Mouse (Mus musculus): Measurements from ENCODE around the gene Robo1. TPM values are rescaled to one million over a fixed set of nuclear protein-coding genes. Genes with fewer than 3 reads are reported as not detected.

Robo1 gene
- polyA plus RNA-seq, 1 experiment from 2014 or later, result 26.8 TPM

GRCm38 (mm10) chr16:72734234-72734633 is 426.1 kb downstream of the Robo1 start:
- Histone ChIP-seq H3K27ac (ENCODE audit: low read length) (0 out of 2 replicates have a peak overlapping the region, but pooled peaks have one; percentile 25), H3K9ac (ENCODE audit: low read length) (no peak overlapping the region), H3K27me3 (ENCODE audit: control insufficient read depth, insufficient read depth, low read depth, low read length) (no peaks in the 10 kb centered on the region), H3K4me2 (ENCODE audit: low read depth, low read length) (no peak overlapping the region), H3K4me3 (ENCODE audit: low read length) (no peak overlapping the region), H3K36me3 (ENCODE audit: control insufficient read depth, insufficient read depth, low read length) (no peaks in the 10 kb centered on the region), H3K9me3 (ENCODE audit: control insufficient read depth, low read length) (no peaks in the 10 kb centered on the region), H3K4me1 (replicated peaks; ENCODE audit: control insufficient read depth, insufficient read depth, low read length) (peaks cover 6% of the 10 kb centered on the region)
- 75% methylated on average over 5 of the region's 5 CpGs for WGBS
- no peak for ATAC-seq (ENCODE audit: low read depth)

- no peak overlapping the region for H3K4me3 ChIP-seq (ENCODE audit: low read length)
- H3K27ac ChIP-seq (ENCODE audit: low read length), result no peak overlapping the region
- ATAC-seq (ENCODE audit: low read depth), result peak; percentile 80
- peaks cover 6% of the 10 kb centered on the region for H3K4me1 ChIP-seq (replicated peaks; ENCODE audit: control insufficient read depth, insufficient read depth, low read length)
- H3K4me2 ChIP-seq (ENCODE audit: low read depth, low read length), result peak overlapping the region; percentile 28; the same call in 1 of the 2 replicates
- H3K9me3 ChIP-seq (ENCODE audit: control insufficient read depth, low read length), result no peaks in the 10 kb centered on the region
- 24% methylated on average over 11 of the region's 11 CpGs for WGBS
- no peak overlapping the region for H3K9ac ChIP-seq (ENCODE audit: low read length)
- no peaks in the 10 kb centered on the region for H3K36me3 ChIP-seq (ENCODE audit: control insufficient read depth, insufficient read depth, low read length)
- H3K27me3 ChIP-seq (ENCODE audit: control insufficient read depth, insufficient read depth, low read depth, low read length), result no peaks in the 10 kb centered on the region
Observed at GRCm38 (mm10) chr16:72735175-72735574, 427.1 kb downstream of the Robo1 start.

GRCm38 (mm10) chr16:72735588-72735987 is 427.5 kb downstream of the Robo1 start:
- ATAC-seq (ENCODE audit: low read depth), result peak; percentile 27; the same call in 1 of the 2 replicates
- Histone ChIP-seq H3K9me3 (ENCODE audit: control insufficient read depth, low read length) (no peaks in the 10 kb centered on the region), H3K27me3 (ENCODE audit: control insufficient read depth, insufficient read depth, low read depth, low read length) (no peaks in the 10 kb centered on the region), H3K9ac (ENCODE audit: low read length) (no peak overlapping the region), H3K27ac (ENCODE audit: low read length) (no peak overlapping the region), H3K4me1 (replicated peaks; ENCODE audit: control insufficient read depth, insufficient read depth, low read length) (peaks cover 6% of the 10 kb centered on the region), H3K36me3 (ENCODE audit: control insufficient read depth, insufficient read depth, low read length) (no peaks in the 10 kb centered on the region), H3K4me3 (ENCODE audit: low read length) (no peak overlapping the region), H3K4me2 (ENCODE audit: low read depth, low read length) (no peak overlapping the region)
- 69% methylated on average over 3 of the region's 3 CpGs for WGBS

DNA sequence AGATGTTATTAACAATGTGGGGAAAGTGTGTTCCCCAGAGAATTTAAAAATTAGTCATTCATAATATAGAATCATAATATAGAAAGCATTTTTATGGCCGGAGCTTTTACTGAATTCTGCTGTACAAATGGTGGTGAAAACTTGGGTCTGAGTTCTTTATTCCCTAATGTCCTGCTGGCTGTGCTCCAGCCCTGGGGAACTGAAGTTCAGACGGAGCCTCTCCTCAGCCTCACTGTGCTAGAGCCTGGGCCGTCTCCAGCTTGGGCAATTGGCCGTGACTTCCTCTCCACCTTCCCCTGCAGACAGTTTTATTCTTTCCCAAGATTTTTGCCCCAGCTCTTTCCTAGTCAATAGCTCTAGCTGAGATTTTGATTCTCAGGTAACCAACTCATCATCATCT is 429.0 kb downstream of the Robo1 start:
- Histone ChIP-seq H3K4me2 (ENCODE audit: low read depth, low read length) (no peak overlapping the region), H3K9me3 (ENCODE audit: control insufficient read depth, low read length) (no peaks in the 10 kb centered on the region), H3K36me3 (ENCODE audit: control insufficient read depth, insufficient read depth, low read length) (peaks cover 4% of the 10 kb centered on the region), H3K27me3 (ENCODE audit: control insufficient read depth, insufficient read depth, low read depth, low read length) (no peaks in the 10 kb centered on the region), H3K27ac (ENCODE audit: low read length) (0 out of 2 replicates have a peak overlapping the region, but pooled peaks have one; percentile 18), H3K9ac (ENCODE audit: low read length) (no peak overlapping the region), H3K4me1 (replicated peaks; ENCODE audit: control insufficient read depth, insufficient read depth, low read length) (peaks cover 6% of the 10 kb centered on the region), H3K4me3 (ENCODE audit: low read length) (no peak overlapping the region)
- WGBS, result 30% methylated on average over 4 of the region's 4 CpGs
- peak; percentile 60 for ATAC-seq (ENCODE audit: low read depth)

- Histone ChIP-seq H3K4me1 (replicated peaks; ENCODE audit: control insufficient read depth, insufficient read depth, low read length) (peaks cover 6% of the 10 kb centered on the region), H3K27me3 (ENCODE audit: control insufficient read depth, insufficient read depth, low read depth, low read length) (no peaks in the 10 kb centered on the region), H3K36me3 (ENCODE audit: control insufficient read depth, insufficient read depth, low read length) (peaks cover 12% of the 10 kb centered on the region), H3K4me2 (ENCODE audit: low read depth, low read length) (no peak overlapping the region), H3K9me3 (ENCODE audit: control insufficient read depth, low read length) (0 out of 2 replicates have a peak, but pooled peaks cover 4% of the 10 kb centered on the region), H3K9ac (ENCODE audit: low read length) (no peak overlapping the region), H3K27ac (ENCODE audit: low read length) (no peak overlapping the region), H3K4me3 (ENCODE audit: low read length) (no peak overlapping the region)
- 94% methylated on average over 7 of the region's 7 CpGs for WGBS
- no peak for ATAC-seq (ENCODE audit: low read depth)
Observed at GRCm38 (mm10) chr16:72740218-72740617, 432.1 kb downstream of the Robo1 start.

- no peak overlapping the region for H3K4me3 ChIP-seq (ENCODE audit: low read length)
- no peak overlapping the region for H3K27ac ChIP-seq (ENCODE audit: low read length)
- WGBS, result 77% methylated on average over 5 of the region's 5 CpGs
- H3K27me3 ChIP-seq (ENCODE audit: control insufficient read depth, insufficient read depth, low read depth, low read length), result no peaks in the 10 kb centered on the region
- H3K36me3 ChIP-seq (ENCODE audit: control insufficient read depth, insufficient read depth, low read length), result peaks cover 4% of the 10 kb centered on the region; the same call in 1 of the 2 replicates
- no peak overlapping the region for H3K4me2 ChIP-seq (ENCODE audit: low read depth, low read length)
- H3K4me1 ChIP-seq (replicated peaks; ENCODE audit: control insufficient read depth, insufficient read depth, low read length), result no peaks in the 10 kb centered on the region
- ATAC-seq (ENCODE audit: low read depth), result no peak
- H3K9ac ChIP-seq (ENCODE audit: low read length), result no peak overlapping the region
- 0 out of 2 replicates have a peak, but pooled peaks cover 4% of the 10 kb centered on the region for H3K9me3 ChIP-seq (ENCODE audit: control insufficient read depth, low read length)
Observed at GRCm38 (mm10) chr16:72747696-72748095, 439.6 kb downstream of the Robo1 start.

- WGBS, result 84% methylated on average over 9 of the region's 9 CpGs
- ATAC-seq (ENCODE audit: low read depth), result no peak
- no peak overlapping the region for H3K4me2 ChIP-seq (ENCODE audit: low read depth, low read length)
- no peak overlapping the region for H3K9ac ChIP-seq (ENCODE audit: low read length)
- H3K9me3 ChIP-seq (ENCODE audit: control insufficient read depth, low read length), result no peaks in the 10 kb centered on the region
- no peaks in the 10 kb centered on the region for H3K36me3 ChIP-seq (ENCODE audit: control insufficient read depth, insufficient read depth, low read length)
- no peaks in the 10 kb centered on the region for H3K4me1 ChIP-seq (replicated peaks; ENCODE audit: control insufficient read depth, insufficient read depth, low read length)
- H3K27ac ChIP-seq (ENCODE audit: low read length), result no peak overlapping the region
- no peaks in the 10 kb centered on the region for H3K27me3 ChIP-seq (ENCODE audit: control insufficient read depth, insufficient read depth, low read depth, low read length)
- H3K4me3 ChIP-seq (ENCODE audit: low read length), result no peak overlapping the region
Observed at GRCm38 (mm10) chr16:72765128-72765913, 457.2 kb downstream of the Robo1 start.

- H3K27me3 ChIP-seq (ENCODE audit: control insufficient read depth, insufficient read depth, low read depth, low read length), result no peaks in the 10 kb centered on the region
- H3K36me3 ChIP-seq (ENCODE audit: control insufficient read depth, insufficient read depth, low read length), result no peaks in the 10 kb centered on the region
- no peaks in the 10 kb centered on the region for H3K9me3 ChIP-seq (ENCODE audit: control insufficient read depth, low read length)
- no peak for ATAC-seq (ENCODE audit: low read depth)
- H3K4me2 ChIP-seq (ENCODE audit: low read depth, low read length), result no peak overlapping the region
- H3K4me3 ChIP-seq (ENCODE audit: low read length), result no peak overlapping the region
- H3K9ac ChIP-seq (ENCODE audit: low read length), result no peak overlapping the region
- WGBS, result 82% methylated on average over 8 of the region's 8 CpGs
- no peak overlapping the region for H3K27ac ChIP-seq (ENCODE audit: low read length)
- no peaks in the 10 kb centered on the region for H3K4me1 ChIP-seq (replicated peaks; ENCODE audit: control insufficient read depth, insufficient read depth, low read length)
Observed at GRCm38 (mm10) chr16:72769214-72769834, 461.2 kb downstream of the Robo1 start.

GRCm38 (mm10) chr16:72772348-72772747 is 464.2 kb downstream of the Robo1 start:
- WGBS, result 51% methylated on average over 5 of the region's 5 CpGs
- Histone ChIP-seq H3K27me3 (ENCODE audit: control insufficient read depth, insufficient read depth, low read depth, low read length) (no peaks in the 10 kb centered on the region), H3K4me1 (replicated peaks; ENCODE audit: control insufficient read depth, insufficient read depth, low read length) (no peaks in the 10 kb centered on the region), H3K27ac (ENCODE audit: low read length) (no peak overlapping the region), H3K9me3 (ENCODE audit: control insufficient read depth, low read length) (no peaks in the 10 kb centered on the region), H3K9ac (ENCODE audit: low read length) (no peak overlapping the region), H3K4me2 (ENCODE audit: low read depth, low read length) (no peak overlapping the region), H3K36me3 (ENCODE audit: control insufficient read depth, insufficient read depth, low read length) (no peaks in the 10 kb centered on the region), H3K4me3 (ENCODE audit: low read length) (no peak overlapping the region)
- no peak for ATAC-seq (ENCODE audit: low read depth)

Measured in lung, embryonic 16.5 days (tissue).